Mouse (Mus musculus) cortical plate, adult 2 months (tissue): ENCODE results near the gene Spns2.

Source experiments
- CTCF ChIP-seq: fragments of 200-500 bp; IDR thresholded peaks from 2 replicates; pipeline ENCODE4 v1.5.1; 2011; ENCODE audit warnings: mild to moderate bottlenecking, control low read depth, low read length; ENCODE audit not compliant: insufficient read depth; ENCODE audit errors: extremely low read depth
- POLR2A ChIP-seq: fragments of 200-500 bp; IDR thresholded peaks from 2 replicates; pipeline ENCODE4 v1.6.1; 2011; ENCODE audit warnings: mild to moderate bottlenecking, low read length, control low read depth; ENCODE audit not compliant: insufficient read depth; ENCODE audit errors: extremely low read depth

- TF ChIP-seq CTCF, result no peak
- TF ChIP-seq POLR2A, result no peak
These were observed 307 bp downstream of the Spns2 start for GRCm38 (mm10) chr11:72489397-72489796.
